Mouse (Mus musculus) C2C12 (cell line): ENCODE results near the gene Plekhg1.

Experiments used
- CTCF ChIP-seq: IDR thresholded peaks from one replicate; pipeline ENCODE4 v1.5.1; 2011; ENCODE audit not compliant: control insufficient read depth, insufficient read depth, insufficient read length
- FOSL1 ChIP-seq: IDR thresholded peaks from one replicate; pipeline ENCODE4 v1.8.0; 2011; ENCODE audit warnings: mild to moderate bottlenecking, low read length; ENCODE audit not compliant: poor library complexity, insufficient read depth, severe bottlenecking
- MAX ChIP-seq: IDR thresholded peaks from one replicate; pipeline ENCODE4 v1.6.1; 2011; ENCODE audit warnings: mild to moderate bottlenecking, control low read depth

DNA sequence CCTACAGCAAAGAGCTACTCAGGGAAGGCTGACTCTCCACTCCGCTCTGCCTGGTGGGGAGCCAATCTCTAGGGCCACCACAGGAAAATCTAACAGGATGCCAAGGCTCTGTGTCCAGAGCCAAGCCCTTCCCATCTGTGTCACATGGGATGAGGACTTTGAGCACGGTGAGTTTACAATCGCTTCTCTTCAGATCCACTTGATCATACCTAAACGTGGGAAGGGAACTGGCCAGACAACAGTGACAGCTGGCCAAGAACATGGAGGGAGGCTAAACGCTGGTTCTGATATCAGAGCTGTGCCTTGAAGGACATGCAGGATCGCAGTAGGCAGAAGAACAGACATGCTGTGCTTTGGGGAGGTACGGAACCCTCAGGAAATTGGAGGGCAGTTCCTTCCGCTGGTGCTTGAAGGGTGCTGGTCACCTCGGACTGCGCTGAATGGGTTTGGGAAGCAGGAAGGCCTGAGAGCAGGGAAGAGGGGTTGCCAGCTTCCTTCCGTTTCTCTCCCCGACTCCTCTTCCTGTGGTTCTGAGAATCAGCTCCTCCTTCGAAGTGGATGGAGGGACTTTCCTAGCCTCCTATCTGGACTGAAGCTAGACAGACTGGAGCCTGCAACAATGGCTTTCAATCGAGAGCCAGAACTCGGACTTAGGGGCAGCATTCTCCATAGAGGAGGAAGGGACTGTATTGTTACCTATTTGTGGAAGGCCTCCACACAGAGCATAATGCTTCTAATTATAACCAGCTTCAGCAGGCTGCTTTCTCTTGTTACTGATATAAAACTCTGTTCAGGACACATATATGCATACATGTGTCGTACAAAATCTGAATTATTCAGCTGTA is 21.9 kb upstream of the Plekhg1 start:
- TF ChIP-seq CTCF (no peak), FOSL1 (no peak), MAX (no peak)
